Mouse (Mus musculus) lung, postnatal 36 days (tissue): ENCODE data around the gene 9330182O14Rik.
A peak's percentile ranks its signal among the peaks of the same experiment; 100 is the strongest.

ENCODE experiments used
- DNase-seq: peaks from one replicate; pipeline ENCODE4 v3.0.0; 2022; ENCODE audit warnings: mixed read lengths

9330182O14Rik gene

GRCm38 (mm10) chr15:40134152-40134792 lies at the start of gene 9330182O14Rik:
Gene 9330182O14Rik (plus strand): TSS chr15:40134365.
- peak; percentile 13 for DNase-seq

- no peak for DNase-seq
Measured at GRCm38 (mm10) chr15:40103304-40103703, 30.9 kb upstream of the 9330182O14Rik start.

- no peak for DNase-seq
Measured at GRCm38 (mm10) chr15:40105712-40106111, 28.5 kb upstream of the 9330182O14Rik start.

GRCm38 (mm10) chr15:40113888-40114576 lies 20.1 kb upstream of the 9330182O14Rik start:
- DNase-seq, result no peak

- DNase-seq, result peak; percentile 16
Measured at GRCm38 (mm10) chr15:40114600-40115271, 19.4 kb upstream of the 9330182O14Rik start.

GRCm38 (mm10) chr15:40116396-40116795 lies 17.8 kb upstream of the 9330182O14Rik start:
- no peak for DNase-seq

- no peak for DNase-seq
Measured at GRCm38 (mm10) chr15:40124211-40124953, 9.8 kb upstream of the 9330182O14Rik start.

GRCm38 (mm10) chr15:40129496-40129895 lies 4.7 kb upstream of the 9330182O14Rik start:
- DNase-seq, result no peak

- DNase-seq, result peak; percentile 81
Measured at GRCm38 (mm10) chr15:40130880-40131478, 3.2 kb upstream of the 9330182O14Rik start.

GRCm38 (mm10) chr15:40132408-40132807 lies 1.8 kb upstream of the 9330182O14Rik start:
- DNase-seq, result no peak

GRCm38 (mm10) chr15:40144221-40144620 lies 10.1 kb downstream of the 9330182O14Rik start:
- peak; percentile 49 for DNase-seq

GRCm38 (mm10) chr15:40157683-40158082 lies 23.5 kb downstream of the 9330182O14Rik start:
- no peak for DNase-seq

- DNase-seq, result peak; percentile 83
Measured at GRCm38 (mm10) chr15:40166560-40167275, 32.6 kb downstream of the 9330182O14Rik start.

- peak; percentile 15 for DNase-seq
Measured at GRCm38 (mm10) chr15:40167276-40168139, 33.3 kb downstream of the 9330182O14Rik start.

- DNase-seq, result peak; percentile 4
Measured at GRCm38 (mm10) chr15:40168140-40168688, 34.0 kb downstream of the 9330182O14Rik start.

GRCm38 (mm10) chr15:40169061-40169460 lies 34.9 kb downstream of the 9330182O14Rik start:
- no peak for DNase-seq

GRCm38 (mm10) chr15:40169705-40170104 lies 35.5 kb downstream of the 9330182O14Rik start:
- no peak for DNase-seq

GRCm38 (mm10) chr15:40179423-40179822 lies 45.3 kb downstream of the 9330182O14Rik start:
- DNase-seq, result no peak

- DNase-seq, result no peak
Measured at GRCm38 (mm10) chr15:40187017-40187416, 52.9 kb downstream of the 9330182O14Rik start.
